Mouse (Mus musculus) embryonic fibroblast, embryonic 13.5 days (primary cell): ENCODE measurements around the gene Mcrip2.

Source experiments
- CTCF ChIP-seq: IDR thresholded peaks from 2 replicates; pipeline ENCODE4 v1.5.1; 2011; ENCODE audit warnings: mild to moderate bottlenecking, control low read depth, low read length, moderate library complexity, borderline replicate concordance; ENCODE audit not compliant: insufficient read depth
- POLR2A ChIP-seq: IDR thresholded peaks from 2 replicates; pipeline ENCODE4 v1.6.1; 2011; ENCODE audit warnings: low read depth, mild to moderate bottlenecking, control low read depth, low read length, moderate library complexity

DNA sequence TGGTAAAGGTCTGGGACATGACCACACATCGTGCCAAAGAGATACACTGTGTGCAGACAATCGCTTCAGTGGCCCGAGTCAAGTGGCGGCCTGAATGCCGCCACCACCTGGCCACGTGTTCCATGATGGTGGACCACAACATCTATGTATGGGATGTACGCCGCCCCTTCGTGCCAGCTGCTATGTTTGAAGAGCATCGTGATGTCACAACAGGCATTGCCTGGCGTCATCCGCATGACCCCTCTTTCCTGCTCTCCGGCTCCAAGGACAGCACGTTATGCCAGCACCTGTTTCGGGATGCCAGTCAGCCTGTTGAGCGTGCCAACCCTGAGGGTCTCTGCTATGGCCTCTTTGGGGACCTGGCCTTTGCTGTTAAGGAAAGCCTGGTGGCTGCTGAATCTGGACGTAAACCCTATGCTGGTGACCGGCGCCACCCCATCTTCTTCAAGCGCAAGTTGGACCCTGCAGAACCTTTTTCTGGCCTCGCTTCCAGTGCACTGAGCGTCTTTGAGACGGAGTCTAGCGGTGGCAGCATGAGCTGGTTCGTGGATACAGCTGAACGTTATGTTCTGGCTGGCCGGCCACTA lies 42.5 kb downstream of the Mcrip2 start:
- no peak for TF ChIP-seq CTCF
- no peak for TF ChIP-seq POLR2A
